Mouse (Mus musculus) adrenal gland, adult 18-20 months (tissue): ENCODE measurements around the gene Hoxb3. TPM values are rescaled to one million over a fixed set of nuclear protein-coding genes. Genes with fewer than 3 reads are reported as not detected.

ENCODE experiments used
- DNase-seq, 2 experiments: peaks; one replicate each; pipeline ENCODE4 v3.0.0; 2021 to 2022; ENCODE audit warnings: low spot score in 2 of 2
- total RNA-seq, 2 experiments: library from RNA; stranded (reverse); gene quantifications; 1 replicate in 1 of 2; 2 replicates in 1 of 2; pipeline ENCODE4 v1.2.3; 2021

Hoxb3 gene
- total RNA-seq, 2 experiments from 2014 or later, result 17.2 to 20.7 TPM

DNA sequence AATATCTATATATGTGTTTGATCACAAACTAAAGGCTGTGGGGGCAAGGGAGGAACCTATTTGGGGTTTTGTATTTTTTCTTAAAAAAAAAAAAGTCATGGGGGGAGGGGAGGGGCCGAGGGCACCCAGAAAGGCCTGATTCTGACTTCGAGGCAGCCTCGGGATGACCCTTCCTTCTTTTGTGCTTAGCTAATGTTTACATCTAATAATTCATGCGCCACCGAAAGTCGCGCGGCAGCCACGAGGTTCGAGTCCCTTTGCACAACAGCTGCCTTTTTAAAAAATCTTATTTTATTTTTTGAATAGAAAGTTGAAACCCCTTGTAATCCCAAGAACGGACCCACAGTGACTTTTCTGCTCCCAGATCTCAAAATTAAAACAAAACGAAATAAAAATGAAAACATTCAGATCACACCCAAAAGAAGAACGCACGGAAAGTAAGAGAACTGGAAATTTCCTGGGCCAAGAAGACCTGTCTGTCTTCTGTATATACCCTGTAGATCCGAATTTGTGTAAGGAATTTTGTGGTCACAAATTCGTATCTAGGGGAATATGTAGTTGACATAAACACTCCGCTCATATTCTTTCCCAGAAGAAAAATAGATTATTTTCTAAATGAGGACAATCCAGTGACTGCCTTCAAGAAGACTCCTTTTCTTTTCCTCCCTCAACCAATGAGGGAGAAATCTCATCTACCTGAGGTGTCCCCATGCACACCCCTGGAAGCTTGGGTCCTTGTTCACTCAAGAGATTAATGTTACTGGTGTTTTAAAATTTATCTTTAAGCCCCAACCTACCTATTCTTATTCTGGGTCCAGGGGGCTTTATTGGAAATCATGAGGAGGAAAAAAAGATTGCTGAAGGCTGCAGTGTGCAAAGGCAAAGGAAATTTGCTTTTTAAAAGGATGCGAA is 6.2 kb upstream of the Hoxb3 start:
- DNase-seq, result no peak

- DNase-seq, result peak in 1 of 2 experiments; percentile 54
Observed at GRCm38 (mm10) chr11:96317608-96318367, 5.3 kb upstream of the Hoxb3 start, which contains the start of gene Hoxb4. TSS of gene Hoxb4 (plus strand) at chr11:96318267.

GRCm38 (mm10) chr11:96318368-96319070 is 4.6 kb upstream of the Hoxb3 start:
- peak; percentile 64 to 69 for DNase-seq

- DNase-seq, result peak in 1 of 2 experiments; percentile 50
Observed at GRCm38 (mm10) chr11:96319071-96319902, 3.8 kb upstream of the Hoxb3 start.

GRCm38 (mm10) chr11:96319910-96320309 is 3.2 kb upstream of the Hoxb3 start:
- peak; percentile 69 to 72 for DNase-seq

GRCm38 (mm10) chr11:96320688-96321087 is 2.4 kb upstream of the Hoxb3 start:
- DNase-seq, result no peak

- no peak for DNase-seq
Observed at GRCm38 (mm10) chr11:96321846-96322245, 1.3 kb upstream of the Hoxb3 start.

- DNase-seq, result no peak
Observed at GRCm38 (mm10) chr11:96322738-96323137, 388 bp upstream of the Hoxb3 start.

DNA sequence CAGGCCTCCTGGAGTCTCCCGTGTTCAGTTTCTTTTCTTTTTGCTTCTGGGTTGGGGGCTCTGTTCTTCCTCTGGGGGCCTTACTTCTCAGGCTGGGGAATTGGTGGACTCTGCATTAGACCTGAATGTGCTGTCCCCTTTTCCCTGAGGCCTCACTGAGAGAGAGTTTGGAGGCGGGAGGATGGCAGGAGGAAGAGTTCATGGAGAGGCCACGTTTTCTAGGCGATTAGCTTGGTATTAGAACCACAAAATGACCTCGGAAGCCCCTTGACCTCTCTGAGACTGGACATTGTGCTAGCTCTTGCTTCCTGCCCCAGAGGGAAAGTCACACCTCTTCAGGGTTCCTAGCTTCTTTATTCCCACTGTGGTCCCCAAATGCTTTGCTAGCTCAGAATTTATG is 999 bp downstream of the Hoxb3 start:
- DNase-seq, result no peak

DNA sequence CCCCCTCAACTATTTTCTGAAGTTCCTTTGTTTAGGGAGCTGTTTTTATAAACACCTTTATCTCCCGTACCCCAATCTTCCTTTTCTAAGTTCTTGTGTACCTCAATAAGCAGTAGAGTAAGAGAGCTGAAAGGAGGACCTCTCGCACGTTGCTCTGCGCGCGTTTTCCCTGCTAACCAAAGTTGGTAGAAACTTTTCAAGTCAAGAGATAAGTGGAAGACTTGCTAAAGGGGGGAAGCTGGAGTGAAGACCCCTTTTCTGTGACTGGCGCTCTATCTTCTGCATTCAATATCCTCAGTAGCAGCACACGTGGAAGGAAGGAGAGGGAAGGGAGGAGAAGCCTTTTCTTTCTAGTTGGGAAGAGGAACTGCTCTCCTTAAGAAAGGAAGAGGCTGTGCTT is 1.8 kb downstream of the Hoxb3 start:
- no peak for DNase-seq

DNA sequence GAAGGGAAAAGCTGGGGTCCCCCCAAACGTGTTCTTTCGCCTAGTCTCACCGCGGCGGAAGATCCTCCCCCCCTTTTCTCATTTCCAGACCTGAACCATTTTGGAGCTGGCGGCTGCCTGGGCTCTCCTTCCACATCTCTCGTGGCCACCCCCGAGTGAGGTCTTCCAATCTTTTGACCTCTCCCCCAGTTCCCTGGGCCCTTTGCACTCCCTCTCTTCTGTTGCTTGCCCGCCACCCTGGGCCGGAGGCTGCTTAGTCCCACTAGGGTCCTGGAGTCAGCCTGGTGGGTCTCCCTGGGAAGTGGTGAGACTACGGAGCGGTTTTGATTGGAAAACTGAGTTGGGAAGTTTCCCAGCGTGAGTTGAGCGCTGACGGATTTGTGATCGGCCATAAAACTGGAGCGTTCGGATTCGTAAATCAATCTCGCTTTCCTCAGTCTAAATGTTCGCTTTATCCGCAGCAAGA is 2.7 kb downstream of the Hoxb3 start:
- no peak for DNase-seq

DNA sequence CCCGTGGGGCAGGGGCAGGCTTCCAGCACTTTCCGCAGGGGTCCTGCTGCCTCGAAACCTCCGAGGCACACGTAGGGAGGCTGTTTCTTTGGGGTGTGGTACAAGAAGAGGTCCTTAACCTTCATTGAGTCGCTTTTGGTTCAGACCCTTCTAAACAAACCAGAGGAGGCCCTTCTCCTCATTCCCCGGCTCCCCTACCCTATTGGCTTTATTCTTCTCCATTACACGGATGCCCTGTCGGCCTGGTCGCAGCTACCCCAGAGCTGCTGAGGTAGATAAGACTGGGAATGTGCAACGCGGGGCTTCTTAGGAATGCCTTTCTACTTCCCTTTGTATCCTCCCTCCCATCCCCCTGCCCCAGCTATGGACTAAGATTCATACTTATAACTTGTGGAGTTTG is 3.6 kb downstream of the Hoxb3 start:
- DNase-seq, result no peak

- no peak for DNase-seq
Observed at GRCm38 (mm10) chr11:96327122-96327521, 4.0 kb downstream of the Hoxb3 start.

- DNase-seq, result no peak
Observed at GRCm38 (mm10) chr11:96327750-96328149, 4.6 kb downstream of the Hoxb3 start.

DNA sequence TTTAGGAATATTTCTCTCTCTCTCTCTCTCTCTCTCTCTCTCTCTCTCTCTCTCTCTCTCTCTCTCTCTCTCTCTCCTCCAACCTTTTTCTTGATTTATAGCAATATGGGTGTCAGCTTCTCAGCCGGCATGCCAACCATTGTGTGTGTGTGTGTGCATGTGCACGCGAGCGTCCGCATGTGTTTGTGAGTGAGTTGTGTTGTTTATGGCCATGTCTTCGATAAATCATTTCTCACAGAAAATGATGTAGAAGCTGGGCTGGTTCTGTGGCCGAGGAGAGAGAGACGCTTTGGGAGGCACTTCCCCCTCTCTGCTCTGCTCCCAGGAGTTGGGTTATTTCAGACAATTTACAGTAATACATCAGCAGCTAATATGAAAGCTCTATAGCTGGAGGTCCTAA is 5.5 kb downstream of the Hoxb3 start:
- DNase-seq, result no peak

GRCm38 (mm10) chr11:96332105-96332504 is 9.0 kb downstream of the Hoxb3 start:
- no peak for DNase-seq

DNA sequence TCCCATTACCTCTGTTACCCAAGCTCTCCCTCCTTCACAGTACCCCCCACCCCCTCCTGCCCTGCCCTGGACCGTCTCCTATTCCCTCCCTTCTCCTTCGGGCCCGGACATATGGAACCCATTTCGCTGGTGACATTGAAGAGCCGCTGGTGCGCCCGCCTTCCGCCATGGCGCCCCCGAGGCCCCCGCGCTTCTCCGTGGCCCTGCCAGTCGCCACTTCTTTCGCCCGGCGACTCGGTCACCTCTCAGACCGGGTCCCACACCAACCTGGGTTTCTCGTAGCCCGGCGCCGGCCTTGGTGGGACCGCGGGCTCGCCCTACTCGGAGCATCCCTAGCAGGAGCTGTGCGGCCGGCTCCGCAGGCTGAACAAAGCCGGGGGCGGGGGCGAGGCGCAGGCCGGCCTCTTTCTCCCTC is 9.5 kb downstream of the Hoxb3 start:
- no peak for DNase-seq

DNA sequence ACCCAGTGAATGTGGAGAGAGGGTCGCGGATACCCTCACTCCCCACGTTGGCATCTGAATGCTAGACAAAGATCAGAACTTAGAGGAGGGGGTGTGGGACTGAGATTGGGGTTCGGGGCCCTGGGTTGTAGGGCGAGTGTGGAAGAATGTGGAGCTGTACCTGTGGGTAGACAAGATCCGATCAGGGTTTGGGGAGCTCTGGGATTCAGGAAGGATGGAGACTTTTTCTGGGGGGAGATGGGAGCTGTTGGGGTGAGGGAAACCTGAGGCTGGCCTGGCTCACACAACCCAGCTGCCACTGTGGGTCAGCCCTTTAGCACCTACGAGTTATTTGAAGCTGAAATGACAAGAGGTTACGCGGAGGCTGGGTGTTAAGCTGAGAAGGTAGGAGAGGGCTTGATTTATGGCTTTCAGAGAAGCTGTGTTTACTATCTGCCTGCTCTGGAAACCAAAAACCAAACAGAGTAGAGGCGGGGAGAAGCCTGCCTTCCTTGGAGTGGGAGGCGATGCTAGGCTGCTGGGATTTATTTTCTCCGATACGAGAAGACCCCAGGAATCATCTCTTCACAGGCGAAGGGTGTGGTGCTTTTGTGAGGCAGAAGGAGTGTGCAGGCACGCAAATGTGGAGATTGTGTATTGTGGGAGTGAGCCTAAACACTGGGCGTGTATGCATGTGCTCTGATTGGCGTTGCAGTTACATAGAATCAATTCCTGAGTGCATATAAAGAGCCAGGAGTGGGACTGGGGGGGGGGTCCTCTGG is 10.3 kb downstream of the Hoxb3 start:
- DNase-seq, result no peak

DNA sequence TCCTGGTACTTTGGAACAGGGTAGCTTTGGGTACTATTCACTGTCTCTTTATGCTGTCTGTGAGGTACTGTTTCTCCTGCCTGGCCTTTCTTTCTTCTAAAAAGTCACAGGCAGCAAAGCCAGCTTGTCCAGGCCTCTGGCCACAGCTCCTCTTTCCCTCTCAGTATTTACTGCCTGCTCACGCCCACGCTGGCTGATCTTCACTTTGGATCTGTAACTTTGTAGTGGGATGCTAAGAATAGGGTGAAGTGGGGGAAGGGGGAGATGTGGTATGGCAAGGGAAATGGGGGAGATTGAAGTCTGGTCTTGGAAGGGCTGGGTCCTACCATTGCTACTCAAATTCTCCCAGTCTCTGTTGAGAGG is 10.9 kb downstream of the Hoxb3 start:
- DNase-seq, result no peak

DNA sequence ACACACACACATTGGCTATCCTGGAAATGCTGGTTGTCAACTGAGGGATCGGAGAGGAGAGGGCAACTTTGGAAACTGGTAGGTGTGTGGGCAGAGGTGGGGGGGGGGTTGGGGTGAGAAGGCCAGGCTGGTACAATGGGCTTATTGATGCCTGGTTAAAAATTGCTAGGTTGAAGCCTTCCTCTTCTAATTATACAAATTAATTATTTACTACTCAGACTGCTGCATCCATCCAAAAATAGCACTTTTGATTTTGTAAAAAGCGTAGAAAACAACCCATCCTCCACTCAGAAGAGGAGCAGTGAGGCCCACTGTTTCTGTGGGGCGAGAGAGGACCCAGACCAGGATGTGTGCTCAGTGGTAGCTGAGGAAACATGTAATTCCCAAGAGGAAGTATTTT is 11.9 kb downstream of the Hoxb3 start:
- DNase-seq, result no peak
